7 mouse cellular contexts compared by ENCODE assay signal in the genomic region with DNA sequence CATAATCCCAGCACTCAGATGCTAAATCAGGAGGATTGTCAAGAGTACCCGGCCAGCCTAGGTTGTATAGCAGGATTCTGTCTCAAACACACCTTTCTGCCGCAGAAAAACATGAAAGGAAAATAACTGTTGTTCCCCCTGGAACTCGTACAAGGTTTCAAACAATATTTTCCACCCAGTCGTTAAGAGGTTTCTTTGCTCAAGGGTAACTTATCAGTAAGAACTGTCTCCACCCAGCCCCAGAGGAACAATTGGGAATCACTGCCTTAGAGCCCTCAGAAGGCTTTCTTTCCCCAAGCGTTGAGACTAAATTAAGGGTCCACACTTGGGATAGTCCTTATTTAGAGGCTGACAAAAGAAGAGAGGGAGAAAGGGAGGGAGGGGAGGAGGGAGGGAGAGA. TPM values are rescaled to one million over a fixed set of nuclear protein-coding genes. Genes with fewer than 3 reads are reported as not detected.
DNase-seq lines count a peak whose midpoint lies in the region; ATAC-seq lines count a peak whose summit lies in the region.

No protein-coding gene starts in this region.

- no peak overlapping the region for H3K4me2 ChIP-seq in heart, embryonic 12.5 days
- peak overlapping the region; percentile 70 for H3K4me2 ChIP-seq in liver, embryonic 15.5 days

- peak overlapping the region; percentile 94 for H3K27ac ChIP-seq in heart, embryonic 12.5 days (ENCODE audit: poor library complexity, severe bottlenecking)
- peak overlapping the region; percentile 93 for H3K27ac ChIP-seq in liver, embryonic 15.5 days (replicated peaks)

- WGBS in heart, embryonic 12.5 days = 26% methylated on average over 5 of the region's 5 CpGs
- WGBS in liver, embryonic 15.5 days (ENCODE audit: insufficient replicate concordance) = 25% methylated on average over 5 of the region's 5 CpGs

- no peak overlapping the region for H3K9ac ChIP-seq in heart, embryonic 12.5 days
- H3K9ac ChIP-seq in liver, embryonic 15.5 days = no peak overlapping the region

- H3K36me3 ChIP-seq in heart, embryonic 12.5 days = no peaks in the 10 kb centered on the region
- H3K36me3 ChIP-seq in liver, embryonic 15.5 days (replicated peaks) = no peaks in the 10 kb centered on the region

- DNase-seq in thymus, postnatal 14 days = peak; percentile 22
- no peak for DNase-seq in thymus, adult 18-20 months
- no peak for DNase-seq in right cerebral cortex, adult 2 months (ENCODE audit: low spot score in 2 of 2)
- DNase-seq in ovary, adult 18-20 months (ENCODE audit: low spot score) = no peak
- no peak for DNase-seq in ovary, postnatal 14 days (ENCODE audit: low spot score)

- no peaks in the 10 kb centered on the region for H3K9me3 ChIP-seq in heart, embryonic 12.5 days (replicated peaks)
- no peaks in the 10 kb centered on the region for H3K9me3 ChIP-seq in liver, embryonic 15.5 days (replicated peaks)

- peaks cover 52% of the 10 kb centered on the region for H3K4me1 ChIP-seq in heart, embryonic 12.5 days (replicated peaks)
- peaks cover 83% of the 10 kb centered on the region for H3K4me1 ChIP-seq in liver, embryonic 15.5 days (replicated peaks)

- H3K27me3 ChIP-seq in heart, embryonic 12.5 days (replicated peaks) = no peaks in the 10 kb centered on the region
- no peaks in the 10 kb centered on the region for H3K27me3 ChIP-seq in liver, embryonic 15.5 days

- no peak overlapping the region for H3K4me3 ChIP-seq in heart, embryonic 12.5 days
- H3K4me3 ChIP-seq in liver, embryonic 15.5 days (replicated peaks) = 0 out of 2 replicates have a peak overlapping the region, but pooled peaks have one; percentile 41

- no peak for ATAC-seq in heart, embryonic 12.5 days (ENCODE audit: insufficient number of reproducible peaks, low FRiP score)
- ATAC-seq in liver, embryonic 15.5 days (ENCODE audit: insufficient read depth) = no peak

RNA-seq across cellular contexts. Expression of gene Atf7ip, which starts 34.4 kb away (rescaled TPM):
- polyA plus RNA-seq in heart, embryonic 12.5 days (2016; fragmentation: Nextera tagmentation; extraction: Ambion mirVana) = 51.0 and 51.5 TPM in 2 replicates
- polyA plus RNA-seq in liver, embryonic 15.5 days (2015; fragmentation: Nextera tagmentation; extraction: Ambion mirVana) = 14.6 and 17.7 TPM in 2 replicates

RNA-seq across cellular contexts. Expression of gene E330021D16Rik, which starts 56.2 kb away (rescaled TPM):
- not detected in 2 replicates for polyA plus RNA-seq in heart, embryonic 12.5 days (2016; fragmentation: Nextera tagmentation; extraction: Ambion mirVana)
- 0.38 and 0.48 TPM in 2 replicates for polyA plus RNA-seq in liver, embryonic 15.5 days (2015; fragmentation: Nextera tagmentation; extraction: Ambion mirVana)
